Mouse (Mus musculus): ENCODE results near the gene Top2a.
A peak's percentile ranks its signal among the peaks of the same experiment; 100 is the strongest.
"Not testable (repeated sequence)": the region's sequence is repeated elsewhere in the genome, so short reads cannot be mapped to it uniquely, and the experiment has no call there.

Gene Top2a

DNA sequence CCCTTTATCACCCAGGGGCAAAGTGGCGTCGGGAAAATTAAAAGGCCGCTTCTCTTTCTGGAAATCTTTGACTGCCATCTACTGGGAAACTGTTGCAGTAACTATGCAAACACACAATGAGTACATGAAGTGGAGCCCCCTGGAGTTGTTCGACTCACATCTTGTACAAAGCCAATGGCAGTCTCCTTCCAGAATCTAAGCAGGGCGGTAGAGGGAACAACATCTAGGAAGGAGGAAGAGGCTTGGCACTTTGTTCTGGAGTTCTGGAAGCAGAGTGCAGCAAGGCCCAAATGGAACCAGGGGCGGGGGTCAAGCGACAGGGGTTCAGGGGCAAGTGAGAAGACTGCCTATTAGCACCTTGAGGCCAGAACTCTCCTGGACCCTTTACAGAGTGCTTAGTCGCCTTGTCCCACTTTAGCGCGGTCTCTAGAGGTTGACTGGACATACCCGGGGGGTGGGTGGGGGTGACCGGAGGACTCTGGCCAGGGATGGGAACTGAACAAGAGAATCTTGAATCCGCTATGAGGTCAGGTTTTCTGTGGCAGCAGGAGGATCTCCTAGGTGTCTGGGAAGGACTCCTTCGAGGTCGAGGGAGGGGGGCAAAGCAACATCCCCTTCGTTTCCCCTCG is 16.5 kb upstream of the Top2a start:
- DNase-seq: peak in 1 of 2 experiments; percentile 45

DNA sequence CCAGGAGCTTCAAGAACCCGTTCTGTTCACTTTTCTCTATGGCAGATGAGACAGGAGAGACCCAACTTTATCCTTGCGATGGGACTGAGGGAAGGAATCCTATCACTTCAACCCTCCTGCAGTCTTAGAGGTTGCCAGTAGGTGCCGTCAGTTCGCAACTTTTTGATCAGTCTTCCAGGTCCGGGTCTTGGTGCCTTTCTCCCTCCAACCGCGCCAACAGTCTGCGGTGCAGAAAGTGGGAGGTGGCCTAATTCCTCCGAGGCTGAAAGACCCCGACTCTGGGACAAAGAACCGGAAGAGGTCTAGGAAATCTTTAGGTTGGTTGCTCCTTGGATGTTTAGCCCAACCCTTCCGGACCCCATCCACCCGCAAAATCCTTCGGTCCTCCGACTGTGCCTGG is 15.8 kb upstream of the Top2a start:
- peak; percentile 77 to 88 for DNase-seq

- no peak for DNase-seq
Measured at GRCm38 (mm10) chr11:99036254-99036653, 12.3 kb upstream of the Top2a start.

DNA sequence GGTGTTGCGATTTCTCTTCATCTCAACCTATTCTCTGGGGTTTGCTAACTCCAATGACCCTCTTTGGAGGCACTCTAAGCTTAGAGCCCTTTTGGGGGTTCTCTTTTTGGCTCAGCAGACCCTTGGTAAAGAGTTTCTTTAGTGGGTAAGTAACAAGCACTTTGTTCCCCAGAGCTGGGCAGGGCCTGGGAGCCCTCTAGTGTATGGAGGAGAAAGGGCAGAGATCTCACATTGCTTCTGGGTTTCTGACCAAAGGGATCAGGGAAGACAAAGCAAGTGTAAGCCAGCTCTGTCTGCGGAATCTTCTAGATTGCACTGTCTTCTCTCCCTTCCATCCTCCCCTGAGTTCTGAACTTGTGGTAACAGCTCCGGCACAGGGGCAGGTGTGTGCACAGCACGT is 11.4 kb upstream of the Top2a start:
- no peak for DNase-seq

DNA sequence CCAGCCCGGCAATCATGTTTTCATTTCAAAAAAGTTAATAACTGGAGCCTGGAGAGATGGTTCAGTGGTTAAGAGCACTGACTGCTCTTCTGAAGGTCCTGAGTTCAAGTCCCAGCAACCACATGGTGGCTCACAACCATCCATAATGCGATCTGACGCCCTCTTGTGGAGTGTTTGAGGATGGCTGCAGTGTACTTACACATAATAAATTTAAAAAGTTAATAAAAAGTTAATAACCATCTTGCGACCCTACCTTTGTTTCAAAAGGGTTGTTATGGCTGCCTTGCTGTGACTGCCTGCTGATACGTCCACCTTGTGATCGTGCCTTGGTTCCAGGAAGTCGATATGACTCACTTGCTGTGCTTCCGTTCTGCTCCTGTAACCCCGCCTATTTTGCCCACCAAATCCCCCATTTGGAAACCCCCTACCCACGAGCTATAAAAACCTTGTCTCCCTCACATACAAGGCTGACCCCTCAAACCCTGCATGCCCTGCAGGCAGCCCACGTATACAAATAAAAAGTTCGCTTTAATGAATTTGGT is 3.0 kb upstream of the Top2a start:
- DNase-seq: no peak

DNA sequence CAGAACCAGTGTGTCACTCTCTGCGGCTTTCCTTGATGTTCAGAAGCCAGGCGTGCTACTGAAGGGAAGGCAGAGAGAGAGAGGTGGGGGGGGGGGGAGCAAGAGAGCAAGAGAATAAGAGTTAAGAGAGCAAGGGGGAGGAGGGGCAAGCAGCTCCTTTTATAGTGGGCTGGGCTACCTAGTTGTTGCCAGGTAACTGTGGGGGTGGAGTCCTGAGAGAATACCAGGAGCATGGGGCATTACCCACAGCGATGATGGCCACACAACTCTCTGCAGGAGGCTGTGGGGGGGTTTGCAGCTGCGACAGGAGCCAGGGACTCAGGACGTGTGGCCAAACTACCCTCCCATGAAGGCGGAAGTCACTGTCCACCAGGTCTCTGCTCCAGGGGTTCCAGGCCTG is 1.9 kb upstream of the Top2a start:
- DNase-seq: no peak

DNA sequence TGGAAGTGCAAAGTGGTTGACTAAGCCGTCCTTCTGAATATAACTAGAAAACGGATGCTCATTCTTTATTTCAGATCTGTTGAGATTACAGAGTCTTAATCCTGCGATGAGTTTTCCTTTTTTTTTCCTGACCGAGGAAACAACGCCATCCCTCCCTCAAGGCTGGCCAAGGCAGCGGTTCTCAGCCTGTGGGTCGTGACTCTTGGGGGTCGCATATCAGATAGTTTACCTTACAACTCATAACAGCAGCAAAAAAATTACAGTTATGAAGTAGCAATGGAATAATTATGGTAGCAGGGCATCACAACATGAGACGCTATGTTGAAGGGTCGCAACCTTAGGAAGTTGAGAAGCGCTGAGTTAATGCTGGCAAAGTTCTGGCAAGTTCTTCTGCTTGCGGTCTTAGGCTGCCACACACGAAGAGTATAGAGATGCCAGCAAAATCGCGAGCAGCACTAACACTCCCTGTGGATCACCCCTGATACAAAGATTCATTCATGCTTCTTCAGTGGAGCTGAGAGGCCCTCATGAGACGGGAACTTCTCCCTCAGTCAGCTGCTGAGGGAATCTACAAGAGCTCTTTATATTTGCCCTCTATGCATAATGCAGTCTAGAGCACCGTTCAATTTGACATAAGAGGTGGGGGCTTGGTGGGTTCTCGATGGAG is 612 bp upstream of the Top2a start:
- DNase-seq: no peak

DNA sequence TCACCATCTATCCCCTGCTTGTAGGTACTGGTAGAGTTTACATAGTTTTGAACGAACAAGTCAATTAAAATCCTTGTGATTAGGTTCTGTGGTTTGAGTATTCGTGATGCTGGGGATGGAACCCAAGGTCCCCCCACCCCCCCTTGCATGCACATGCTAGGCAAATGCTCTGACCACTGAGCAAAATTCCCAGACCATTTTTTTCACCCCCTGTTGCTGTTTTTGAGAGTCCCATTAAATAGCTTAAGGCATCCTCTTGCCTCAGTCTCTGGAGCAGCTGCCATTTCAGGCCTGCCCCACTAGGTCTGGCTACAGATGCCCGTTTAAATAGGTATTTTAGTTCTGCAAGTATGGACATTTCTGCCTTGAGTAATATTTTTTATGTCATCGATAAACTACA is 895 bp downstream of the Top2a start:
- no peak for DNase-seq

GRCm38 (mm10) chr11:99022384-99022933 is 1.5 kb downstream of the Top2a start:
- no peak for DNase-seq

- DNase-seq: no peak
Measured at GRCm38 (mm10) chr11:99019844-99020243, 4.1 kb downstream of the Top2a start.

- no peak for DNase-seq
Measured at GRCm38 (mm10) chr11:99013856-99014255, 10.1 kb downstream of the Top2a start.

DNA sequence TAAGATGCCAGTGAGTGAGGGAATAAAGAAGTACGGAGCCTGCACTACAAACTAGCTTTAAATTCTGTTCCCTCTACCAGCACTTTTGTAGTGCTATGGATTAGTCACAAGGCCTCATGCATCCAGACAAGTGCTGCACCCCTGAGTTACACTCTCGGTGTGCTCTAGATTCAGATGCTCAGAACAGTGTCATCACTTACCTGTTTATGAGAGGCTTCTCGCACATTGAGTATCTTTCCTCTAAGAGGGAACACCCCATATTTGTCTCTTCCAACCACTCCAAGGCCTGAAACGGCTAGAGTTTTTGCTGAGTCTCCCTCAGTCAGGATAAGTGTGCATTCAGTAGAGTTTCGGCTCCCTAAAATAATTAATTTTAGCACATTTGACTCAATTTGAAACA is 13.3 kb downstream of the Top2a start:
- no peak for DNase-seq

DNA sequence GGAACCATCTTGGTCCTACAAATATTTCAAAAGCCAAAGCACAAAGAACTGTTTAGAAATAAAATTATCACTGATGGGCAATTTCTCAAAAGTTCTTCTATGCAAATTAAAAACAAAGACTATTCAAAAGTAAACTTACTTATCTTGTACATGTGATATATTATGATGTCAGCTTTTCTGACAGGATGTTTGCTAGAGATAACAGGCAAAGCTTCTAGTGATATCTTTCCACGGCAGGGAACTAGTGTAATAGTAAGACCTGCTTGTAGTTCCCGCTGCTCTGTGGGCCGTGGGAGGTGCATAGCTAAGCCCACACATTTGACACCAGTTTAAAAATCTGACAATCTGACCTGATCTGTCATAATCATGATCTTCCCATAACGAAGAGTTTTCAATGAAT is 13.9 kb downstream of the Top2a start:
- no peak for DNase-seq

- DNase-seq: no peak
Measured at GRCm38 (mm10) chr11:99006788-99007187, 17.2 kb downstream of the Top2a start.

DNA sequence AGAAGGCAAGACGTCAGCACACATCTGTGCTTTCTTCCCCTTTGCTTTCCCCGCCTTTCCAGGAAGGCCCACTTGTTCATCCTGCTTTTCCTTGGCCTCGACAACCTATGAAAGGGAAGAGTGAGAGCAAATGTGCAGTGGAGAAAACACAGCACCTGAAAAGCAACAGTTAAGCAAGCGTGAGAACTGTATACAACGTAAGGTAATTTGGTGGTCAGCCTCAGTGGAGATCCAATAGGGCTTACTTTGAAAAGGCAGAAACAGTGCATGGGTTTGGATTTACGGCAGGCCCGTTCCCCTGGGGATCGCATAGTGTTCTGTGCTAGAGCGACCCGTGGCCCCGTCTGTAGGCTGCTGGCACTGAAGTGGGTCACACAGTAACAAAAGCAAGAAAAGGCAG is 24.7 kb downstream of the Top2a start:
- no peak for DNase-seq

DNA sequence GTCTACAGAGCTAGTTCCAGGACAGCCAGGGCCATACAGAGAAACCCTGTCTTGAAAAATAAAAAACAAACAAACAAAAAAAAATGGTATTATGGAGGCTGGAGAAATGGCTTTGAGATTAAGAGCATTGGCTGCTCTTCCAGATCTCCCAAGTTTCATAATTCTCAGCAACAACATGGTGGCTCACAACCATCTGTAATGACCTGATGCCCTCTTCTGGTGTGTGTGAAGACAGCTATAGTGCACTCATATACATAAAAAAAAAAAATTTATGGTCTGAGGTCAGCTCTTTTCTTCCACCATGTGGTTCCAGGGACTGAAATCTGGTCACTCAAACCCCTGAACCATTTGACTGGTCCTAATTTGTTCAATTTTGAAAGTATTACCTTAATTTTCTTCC is 25.2 kb downstream of the Top2a start:
- no peak for DNase-seq

- DNase-seq: no peak
Measured at GRCm38 (mm10) chr11:98997659-98998058, 26.3 kb downstream of the Top2a start.

- DNase-seq: no peak
Measured at GRCm38 (mm10) chr11:98995987-98996386, 28.0 kb downstream of the Top2a start.

- no peak for DNase-seq
Measured at GRCm38 (mm10) chr11:98990866-98991265, 33.1 kb downstream of the Top2a start.

- DNase-seq: not testable (repeated sequence)
Measured at GRCm38 (mm10) chr11:98988260-98988659, 35.7 kb downstream of the Top2a start.

DNA sequence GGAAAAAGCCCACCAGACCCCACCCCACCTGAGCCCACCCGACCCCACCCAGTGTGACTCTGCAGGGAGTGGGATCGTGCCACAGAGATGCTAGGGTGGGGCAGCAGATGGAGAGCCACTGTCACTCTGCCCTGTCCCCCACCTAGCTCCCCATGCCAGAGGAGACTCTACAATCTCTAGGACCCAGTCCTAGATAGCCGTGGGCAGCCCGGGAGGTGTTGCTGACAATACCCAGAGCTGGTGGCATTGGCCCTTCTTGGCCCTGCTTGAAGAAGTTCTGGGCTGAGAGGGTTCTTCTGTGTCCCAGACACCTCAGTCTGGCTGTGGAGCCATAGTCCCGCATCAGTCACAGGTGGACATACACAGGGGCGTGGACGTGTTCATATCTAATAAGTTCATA is 38.4 kb downstream of the Top2a start:
- DNase-seq: no peak

GRCm38 (mm10) chr11:98983551-98983950 is 40.4 kb downstream of the Top2a start:
- DNase-seq: no peak

- no peak for DNase-seq
Measured at GRCm38 (mm10) chr11:98982773-98983133, 41.2 kb downstream of the Top2a start, which contains the start of gene Gjd3. Gene Gjd3, minus strand, starts transcription at chr11:98983016.

All from kidney, adult 8-10 months (tissue).